Mouse (Mus musculus) Patski (cell line): ENCODE results near the gene Gm5737. TPM values are rescaled to one million over a fixed set of nuclear protein-coding genes. Genes with fewer than 3 reads are reported as not detected.

Source experiments
- ATAC-seq: fragments of 100-300 bp; one replicate; pipeline ENCODE4 v1.8.0; 2021
- CTCF ChIA-PET: fragments of 350-600 bp; sonication (Branson Sonifier 250); formaldehyde crosslinking; loops from one replicate; lab custom pipeline; 2022; ENCODE audit warnings: inconsistent platforms; lab: Charles Lee
- POLR2A ChIA-PET: fragments of 350-600 bp; sonication (Branson Sonifier 250); formaldehyde crosslinking; loops from one replicate; lab custom pipeline; 2022; ENCODE audit warnings: antibody characterized with exemption, inconsistent platforms; lab: Charles Lee
- DNase-seq: peaks from one replicate; pipeline ENCODE4 v3.0.0-alpha.2; 2011; ENCODE audit warnings: low read depth, low spot score
- H3K27me3 ChIP-seq: fragments of 371-371 bp; one replicate; pipeline ENCODE4 v1.5.1; 2021
- CTCF ChIP-seq: fragments of 100-300 bp; IDR thresholded peaks from one replicate; pipeline ENCODE4 v1.5.1; 2021
- in situ Hi-C: fragments of 300-500 bp; cut with MboI; formaldehyde crosslinking; loops from 3 replicates; pipeline ENCODE4 v1.11.1; 2018; ENCODE audit warnings: low pct_unique_long_range_greater_than_20kb, mixed read lengths
- polyA plus RNA-seq: library from polyadenylated mRNA; unstranded; gene quantifications from one replicate; pipeline ENCODE4 v1.2.3, GENCODE M21; 2021

Gene Gm5737
- polyA plus RNA-seq, 1 experiment from 2014 or later, result not detected

- ChIA-PET CTCF (no interaction called here), POLR2A (no interaction called here)
- ATAC-seq, result no peak
- in situ Hi-C loops, result no loop called here
- no peaks in the 10 kb centered on the region for H3K27me3 ChIP-seq
- DNase-seq, result no peak
- TF ChIP-seq CTCF, result no peak
Measured at GRCm38 (mm10) chr7:120873083-120873482, 60.9 kb downstream of the Gm5737 start.

- ChIA-PET POLR2A (no interaction called here), CTCF (no interaction called here)
- no peaks in the 10 kb centered on the region for H3K27me3 ChIP-seq
- in situ Hi-C loops, result no loop called here
- TF ChIP-seq CTCF, result no peak
- DNase-seq (no peak), ATAC-seq (no peak)
Measured at GRCm38 (mm10) chr7:120874021-120874420, 61.9 kb downstream of the Gm5737 start.

- in situ Hi-C loops, result no loop called here
- DNase-seq (no peak), ATAC-seq (no peak)
- ChIA-PET POLR2A (no interaction called here), CTCF (no interaction called here)
- TF ChIP-seq CTCF, result no peak
- no peaks in the 10 kb centered on the region for H3K27me3 ChIP-seq
Measured at GRCm38 (mm10) chr7:120874764-120875539, 62.8 kb downstream of the Gm5737 start.

GRCm38 (mm10) chr7:120875540-120876388 is 63.6 kb downstream of the Gm5737 start:
- no peak for TF ChIP-seq CTCF
- ATAC-seq (no peak), DNase-seq (no peak)
- H3K27me3 ChIP-seq, result no peaks in the 10 kb centered on the region
- ChIA-PET CTCF (interaction anchor here (0.7 kb wide), 1 partner anchor 32 kb away, joined by 3 read pairs; no protein-coding TSS in a partner anchor), POLR2A (no interaction called here)
- in situ Hi-C loops, result no loop called here

GRCm38 (mm10) chr7:120878271-120878670 is 66.1 kb downstream of the Gm5737 start:
- no peak for DNase-seq
- ChIA-PET CTCF (no interaction called here), POLR2A (no interaction called here)
- no peak for ATAC-seq
- no peak for TF ChIP-seq CTCF
- in situ Hi-C loops, result no loop called here
- no peaks in the 10 kb centered on the region for H3K27me3 ChIP-seq

- in situ Hi-C loops, result no loop called here
- no peak for TF ChIP-seq CTCF
- DNase-seq, result no peak
- H3K27me3 ChIP-seq, result no peaks in the 10 kb centered on the region
- CTCF ChIA-PET, result no interaction called here
- POLR2A ChIA-PET, result no interaction called here
- no peak for ATAC-seq
Measured at GRCm38 (mm10) chr7:120879972-120880371, 67.8 kb downstream of the Gm5737 start.

- CTCF ChIA-PET, result interaction anchor here (1.2 kb wide), 1 partner anchor 14 kb away, joined by 4 read pairs; no protein-coding TSS in a partner anchor
- POLR2A ChIA-PET, result interaction anchor here (1.0 kb wide), 1 partner anchor 15 kb away, joined by 3 read pairs; no protein-coding TSS in a partner anchor
- H3K27me3 ChIP-seq, result no peaks in the 10 kb centered on the region
- in situ Hi-C loops, result no loop called here
- no peak for TF ChIP-seq CTCF
- ATAC-seq (no peak), DNase-seq (no peak)
Measured at GRCm38 (mm10) chr7:120880770-120881169, 68.6 kb downstream of the Gm5737 start.

Other genes starting within 250 kb of the Gm5737 start
- gene Uqcrc2, start 177.2 kb upstream of the Gm5737 start, polyA plus RNA-seq, result 278 TPM
- gene Pdzd9, start 142.0 kb upstream of the Gm5737 start, polyA plus RNA-seq, result 0.30 TPM
- gene Mosmo, start 134.7 kb upstream of the Gm5737 start, polyA plus RNA-seq, result 25.9 TPM
- 0.06 TPM for gene Vwa3a, start 73.0 kb upstream of the Gm5737 start, polyA plus RNA-seq
- gene Eef2k, start 30.5 kb downstream of the Gm5737 start, polyA plus RNA-seq, result 21.8 TPM
- gene Polr3e, start 105.4 kb downstream of the Gm5737 start, polyA plus RNA-seq, result 27.2 TPM
- gene Cdr2, start 169.9 kb downstream of the Gm5737 start, polyA plus RNA-seq, result 39.9 TPM
- 0.09 TPM for gene Mfsd13b, start 170.1 kb downstream of the Gm5737 start, polyA plus RNA-seq
- gene Mettl9, start 222.1 kb downstream of the Gm5737 start, polyA plus RNA-seq, result 145 TPM